Mouse (Mus musculus): ENCODE results near the gene Ifnk. TPM values are rescaled to one million over a fixed set of nuclear protein-coding genes. Genes with fewer than 3 reads are reported as not detected.

Gene Ifnk
- total RNA-seq, 2 experiments from 2014 or later = not detected

DNA sequence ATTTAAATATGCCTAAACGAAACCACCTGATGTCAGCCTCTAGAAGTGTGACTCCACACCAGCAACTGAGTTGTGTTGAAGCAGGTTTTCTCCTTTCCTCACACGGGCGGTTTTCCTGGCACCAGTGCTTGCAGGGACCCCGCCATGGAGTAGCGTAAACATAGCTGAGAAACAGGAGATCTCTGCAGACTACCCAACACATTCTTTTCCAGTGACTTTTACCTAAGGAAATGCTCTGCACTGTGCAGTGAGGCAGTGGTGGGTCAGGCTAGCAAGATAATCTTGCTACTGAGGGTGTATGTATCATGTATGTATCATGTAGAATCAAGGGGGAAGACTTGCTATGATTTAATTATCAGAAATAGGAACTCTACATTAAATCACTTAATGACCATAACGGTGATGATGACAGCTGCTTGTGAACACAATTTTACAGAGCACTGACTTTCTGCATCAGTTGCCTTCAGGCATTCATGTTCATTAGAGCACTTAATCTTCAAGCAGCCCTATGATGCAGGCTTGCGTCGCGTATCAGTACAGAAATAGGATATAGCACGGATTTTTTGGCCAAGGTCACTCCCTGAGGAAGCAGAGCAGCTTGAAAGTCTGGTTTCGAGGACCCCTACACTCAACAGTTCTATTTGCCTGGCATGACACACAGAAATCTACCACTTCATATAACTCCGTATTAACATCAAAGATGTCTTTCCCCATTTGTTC, 26.2 kb downstream of the Ifnk start:
- no peak for ATAC-seq (replicated peaks; ENCODE audit: poor library complexity)

DNA sequence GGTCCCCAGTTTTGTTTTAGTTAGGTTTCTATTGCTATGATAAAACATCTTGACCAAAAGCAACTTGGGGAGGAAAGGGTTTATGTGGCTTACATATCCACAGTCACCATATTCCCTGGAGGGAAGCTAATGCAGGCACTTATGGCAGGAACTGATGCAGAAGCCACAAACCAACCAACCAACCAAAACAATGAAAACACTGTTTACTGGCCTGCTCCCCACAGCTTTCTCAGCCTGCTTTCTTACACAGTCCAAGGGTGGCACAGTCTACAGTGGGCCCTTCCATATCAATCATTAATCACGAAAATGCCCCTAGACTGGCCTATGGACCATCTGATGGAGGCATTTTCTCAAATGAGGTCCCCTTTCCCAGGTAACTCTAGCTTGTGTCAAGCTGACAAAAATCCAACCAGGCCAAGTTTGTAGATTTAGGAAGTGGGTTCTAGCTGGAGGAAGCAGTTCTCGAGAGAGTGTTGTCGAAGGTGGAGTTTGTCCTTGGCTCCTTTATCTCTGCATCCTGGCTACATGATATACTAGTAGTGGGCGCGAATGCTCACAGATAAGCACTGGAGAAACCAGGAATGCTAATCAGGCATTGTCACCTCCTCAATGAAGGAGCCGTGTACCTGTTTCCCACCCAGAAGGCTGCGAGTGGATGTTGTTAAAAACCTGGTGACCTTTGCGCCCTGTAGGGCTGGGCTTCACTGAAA, 35.9 kb downstream of the Ifnk start:
- ATAC-seq (replicated peaks; ENCODE audit: poor library complexity) = no peak

DNA sequence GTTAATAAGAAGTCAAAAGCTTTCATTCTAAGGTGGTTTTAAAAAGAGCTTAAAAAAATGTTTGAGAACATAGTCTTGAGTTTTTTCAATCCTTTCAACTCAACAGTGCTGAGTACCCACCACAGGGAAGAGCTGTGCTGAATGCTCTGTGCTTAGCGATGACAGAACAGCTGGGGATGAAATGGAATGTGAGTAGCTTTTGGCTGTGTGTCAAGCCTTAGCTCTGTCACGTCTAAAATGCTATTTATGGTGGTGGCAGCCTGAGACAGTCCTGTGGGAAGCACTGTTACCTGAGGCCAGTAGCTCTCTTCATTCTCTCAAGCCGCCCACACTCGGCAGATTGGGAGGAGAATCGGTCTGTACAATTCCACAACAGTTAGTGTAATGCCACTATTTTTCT, 37.9 kb downstream of the Ifnk start:
- no peak for ATAC-seq (replicated peaks; ENCODE audit: poor library complexity)

DNA sequence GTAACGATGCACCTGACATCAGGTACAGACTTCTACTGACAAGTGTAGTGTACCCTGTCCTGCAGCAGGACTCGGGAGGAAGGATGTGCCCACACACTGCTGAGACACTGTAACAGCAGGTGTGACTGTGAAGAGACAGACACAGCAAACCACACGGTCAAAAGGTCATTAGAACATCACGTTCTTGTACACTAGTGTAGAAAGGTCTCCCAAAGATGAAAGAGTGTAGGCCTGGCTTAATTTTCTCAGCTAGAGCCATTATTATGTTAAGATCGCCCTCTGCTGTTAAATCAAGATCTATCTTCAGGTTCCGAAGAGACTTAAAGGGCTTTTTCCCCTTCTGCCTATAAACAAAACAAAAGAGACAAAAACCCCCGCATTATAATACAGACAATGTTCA, 40.9 kb downstream of the Ifnk start:
- ATAC-seq (replicated peaks; ENCODE audit: poor library complexity) = peak; percentile 59

DNA sequence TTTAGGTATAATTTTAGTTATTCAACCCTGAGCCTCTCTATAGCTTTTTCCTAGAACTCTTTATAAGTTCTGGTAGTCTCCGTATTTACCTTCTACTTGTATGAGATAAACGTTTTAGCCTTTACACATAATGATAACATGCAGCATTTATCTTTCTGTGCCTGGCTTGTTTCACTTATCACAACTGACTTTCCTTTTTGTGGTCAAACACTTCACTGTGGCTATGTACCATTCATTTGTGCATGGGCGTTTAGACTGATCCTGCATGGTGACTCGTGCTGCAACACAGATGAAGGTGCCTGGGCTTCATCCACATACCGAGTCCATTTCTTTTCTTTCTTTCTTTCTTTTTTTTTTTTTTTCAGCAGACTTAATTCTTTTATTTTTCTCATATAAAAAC, 49.8 kb downstream of the Ifnk start:
- ATAC-seq (replicated peaks; ENCODE audit: poor library complexity) = peak; percentile 90

Other genes with a start within 250 kb of the Ifnk start
- gene Mob3b, start 5.4 kb downstream of the Ifnk start, total RNA-seq (2015) = 5.4 and 6.2 TPM in 2 replicates
- 2.5 and 3.2 TPM in 2 replicates for gene Mob3b, start 5.4 kb downstream of the Ifnk start, total RNA-seq (2017)
- 2.7 and 6.2 TPM in 2 replicates for gene C9orf72, start 74.1 kb downstream of the Ifnk start, total RNA-seq (2015)
- gene C9orf72, start 74.1 kb downstream of the Ifnk start, total RNA-seq (2017) = 3.0 and 3.9 TPM in 2 replicates